Mouse (Mus musculus) myocyte (in vitro differentiated cells): ENCODE measurements around the gene Plxnc1. TPM values are rescaled to one million over a fixed set of nuclear protein-coding genes. Genes with fewer than 3 reads are reported as not detected.

Experiments
- H3K27me3 ChIP-seq: one replicate; pipeline ENCODE4 v1.6.1; 2011; ENCODE audit not compliant: control insufficient read depth, insufficient read depth, insufficient read length
- H3K36me3 ChIP-seq: one replicate; pipeline ENCODE4 v1.6.1; 2011; ENCODE audit not compliant: control insufficient read depth, insufficient read depth
- H3K4me2 ChIP-seq: one replicate; pipeline ENCODE4 v1.6.1; 2011; ENCODE audit warnings: low read depth, control low read depth
- H3K4me3 ChIP-seq: one replicate; pipeline ENCODE4 v1.5.1; 2011; ENCODE audit warnings: mild to moderate bottlenecking, control low read depth, moderate library complexity
- H3K79me2 ChIP-seq: one replicate; pipeline ENCODE4 v1.6.1; 2011; ENCODE audit not compliant: control insufficient read depth, insufficient read depth
- H3ac ChIP-seq: one replicate; pipeline ENCODE4 v1.6.1; 2011; ENCODE audit not compliant: control insufficient read depth, insufficient read length
- CEBPB ChIP-seq: IDR thresholded peaks from 2 replicates; pipeline ENCODE4 v1.6.1; 2011; ENCODE audit warnings: mild to moderate bottlenecking, moderate library complexity; ENCODE audit not compliant: poor library complexity, insufficient read depth, severe bottlenecking
- E2F4 ChIP-seq: IDR thresholded peaks from one replicate; pipeline ENCODE4 v1.6.1; 2011; ENCODE audit warnings: mild to moderate bottlenecking, control low read depth, moderate library complexity; ENCODE audit not compliant: insufficient read depth
- MAX ChIP-seq: IDR thresholded peaks from one replicate; pipeline ENCODE4 v1.6.1; 2011; ENCODE audit warnings: low read depth, mild to moderate bottlenecking, control low read depth
- MYOD1 ChIP-seq, 3 experiments: IDR thresholded peaks; one replicate each; pipeline ENCODE4 v1.6.1; 2011; ENCODE audit warnings: control low read depth in 2 of 3, low read depth in 2 of 3, mild to moderate bottlenecking in 2 of 3, moderate library complexity in 1 of 3; ENCODE audit not compliant: insufficient read length in 2 of 3, control insufficient read depth in 1 of 3
- MYOG ChIP-seq, 3 experiments: IDR thresholded peaks; one replicate each; pipeline ENCODE4 v1.6.1; 2011; ENCODE audit warnings: control low read depth in 2 of 3, low read depth in 2 of 3, mild to moderate bottlenecking in 2 of 3; ENCODE audit not compliant: insufficient read length in 2 of 3, control insufficient read depth in 1 of 3, insufficient read depth in 1 of 3
- POLR2A ChIP-seq: IDR thresholded peaks from one replicate; pipeline ENCODE4 v1.6.1; 2011; ENCODE audit warnings: low read depth, mild to moderate bottlenecking, control low read depth, moderate library complexity; ENCODE audit not compliant: insufficient read length
- POLR2AphosphoS2 ChIP-seq: IDR thresholded peaks from one replicate; pipeline ENCODE4 v1.6.1; 2011; ENCODE audit warnings: low read depth, control low read depth; ENCODE audit not compliant: insufficient read length
- REST ChIP-seq: IDR thresholded peaks from one replicate; pipeline ENCODE4 v1.6.1; 2011; ENCODE audit warnings: mild to moderate bottlenecking, control low read depth, moderate library complexity; ENCODE audit not compliant: insufficient read depth, insufficient read length
- SRF ChIP-seq: IDR thresholded peaks from one replicate; pipeline ENCODE4 v1.6.1; 2011; ENCODE audit warnings: low read depth; ENCODE audit not compliant: control insufficient read depth, insufficient read length
- TCF12 ChIP-seq: IDR thresholded peaks from one replicate; pipeline ENCODE4 v1.6.1; 2011; ENCODE audit warnings: mild to moderate bottlenecking, control low read depth; ENCODE audit not compliant: poor library complexity, insufficient read depth, severe bottlenecking
- TCF3 ChIP-seq: IDR thresholded peaks from one replicate; pipeline ENCODE4 v1.6.1; 2011; ENCODE audit warnings: low read depth, control low read depth; ENCODE audit not compliant: insufficient read length
- USF1 ChIP-seq: IDR thresholded peaks from one replicate; pipeline ENCODE4 v1.6.1; 2011; ENCODE audit warnings: low read depth, mild to moderate bottlenecking, control low read depth, moderate library complexity
- polyA plus RNA-seq: library from polyadenylated mRNA; unstranded; fragments of >200 nt; fragmentation: generic; extraction: Trizol; gene quantifications from one replicate; pipeline ENCODE4 v1.2.1, GENCODE M21; 2012; ENCODE audit warnings: missing spikeins

The Plxnc1 gene
- polyA plus RNA-seq, 1 experiment = not detected

GRCm38 (mm10) chr10:94943846-94944690 lies 567 bp downstream of the Plxnc1 start:
- TF ChIP-seq MAX (no peak), MYOG (IDR thresholded peaks at IDR 0.05; ENCODE audit: control insufficient read depth in 1 of 3, insufficient read depth in 1 of 3, insufficient read length in 2 of 3, low read depth in 2 of 3) (peak in 1 of 3 experiments; percentile 33), CEBPB (no peak), MYOD1 (IDR thresholded peaks at IDR 0.05; ENCODE audit: control insufficient read depth in 1 of 3, insufficient read length in 2 of 3, low read depth in 2 of 3) (peak in 1 of 3 experiments; percentile 14), POLR2AphosphoS2 (no peak), USF1 (no peak)

GRCm38 (mm10) chr10:94943401-94943845 lies 1.2 kb downstream of the Plxnc1 start:
- Histone ChIP-seq H3K27me3 (peaks cover 58% of the 10 kb centered on the region), H3K79me2 (no peaks in the 10 kb centered on the region), H3K4me3 (no peak overlapping the region), H3K4me2 (no peak overlapping the region), H3ac (no peak overlapping the region), H3K36me3 (no peaks in the 10 kb centered on the region)
- TF ChIP-seq SRF (no peak), TCF12 (no peak), TCF3 (no peak), USF1 (no peak), CEBPB (no peak), MYOG (IDR thresholded peaks at IDR 0.05; ENCODE audit: control insufficient read depth in 1 of 3, insufficient read depth in 1 of 3, insufficient read length in 2 of 3, low read depth in 2 of 3) (no peak), E2F4 (no peak)

More at GRCm38 (mm10) chr10:94943846-94944690, 567 bp downstream of the Plxnc1 start:
- H3K36me3 ChIP-seq = no peaks in the 10 kb centered on the region
- H3ac ChIP-seq = peak overlapping the region; percentile 1
- H3K4me2 ChIP-seq = peak overlapping the region; percentile 6
- peaks cover 53% of the 10 kb centered on the region for H3K27me3 ChIP-seq
- no peak overlapping the region for H3K4me3 ChIP-seq
- H3K79me2 ChIP-seq = no peaks in the 10 kb centered on the region

DNA sequence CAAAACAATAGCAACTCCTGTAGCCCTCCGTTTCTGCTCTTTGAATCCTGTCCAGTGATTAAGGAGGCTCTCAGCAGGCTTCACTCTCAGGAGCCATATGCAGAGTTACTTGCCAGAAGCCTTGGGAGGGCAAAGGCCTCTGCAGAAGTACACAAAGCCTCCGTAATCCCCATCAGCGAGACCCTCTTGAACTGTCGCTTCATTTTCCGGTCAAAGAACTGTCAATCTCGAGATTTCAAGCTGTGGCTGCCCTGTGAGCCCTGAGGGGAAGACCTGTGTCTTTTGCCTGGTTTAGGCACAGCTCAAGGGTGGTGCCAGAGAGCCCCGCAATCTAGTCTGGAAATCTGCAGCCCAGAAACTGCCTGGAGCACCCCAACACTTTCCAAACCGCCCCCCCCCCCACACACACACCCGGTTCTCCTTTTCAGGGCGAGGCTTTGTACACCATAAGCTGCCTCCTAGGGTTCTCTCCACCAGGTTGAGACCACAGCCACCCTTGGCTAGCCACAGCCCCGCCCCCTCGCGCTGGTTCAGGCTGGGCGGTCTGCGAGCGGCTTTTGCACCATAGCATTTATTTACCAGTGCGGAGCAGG lies 2.1 kb downstream of the Plxnc1 start:
- Histone ChIP-seq H3ac (no peak overlapping the region), H3K4me3 (no peak overlapping the region), H3K27me3 (peaks cover 58% of the 10 kb centered on the region), H3K36me3 (no peaks in the 10 kb centered on the region), H3K4me2 (no peak overlapping the region), H3K79me2 (no peaks in the 10 kb centered on the region)
- TF ChIP-seq POLR2A (no peak), MYOD1 (IDR thresholded peaks at IDR 0.05; ENCODE audit: control insufficient read depth in 1 of 3, insufficient read length in 2 of 3, low read depth in 2 of 3) (no peak), TCF12 (no peak), CEBPB (no peak), MAX (no peak), USF1 (no peak), MYOG (IDR thresholded peaks at IDR 0.05; ENCODE audit: control insufficient read depth in 1 of 3, insufficient read depth in 1 of 3, insufficient read length in 2 of 3, low read depth in 2 of 3) (no peak), SRF (no peak), E2F4 (no peak), POLR2AphosphoS2 (no peak), TCF3 (no peak), REST (no peak)

DNA sequence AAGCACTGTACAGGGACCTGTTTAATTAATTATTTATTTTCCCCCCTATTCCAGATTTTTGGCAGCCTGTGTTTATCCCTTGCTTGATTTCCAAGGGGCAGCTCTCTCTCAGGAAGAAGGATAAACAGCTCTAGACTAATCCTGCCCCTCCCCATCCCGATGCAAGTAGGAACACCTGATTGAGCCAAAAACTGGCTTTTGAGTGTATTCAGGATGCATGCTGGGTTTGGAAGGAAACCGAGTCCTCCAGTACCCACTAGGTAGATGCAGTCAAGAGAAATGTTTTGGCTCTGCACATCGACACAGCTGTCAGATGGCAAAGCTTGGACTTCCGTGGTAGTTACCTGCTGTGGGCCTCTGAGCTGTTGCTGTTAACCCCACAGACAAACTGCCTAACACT lies 3.1 kb downstream of the Plxnc1 start:
- peaks cover 58% of the 10 kb centered on the region for H3K27me3 ChIP-seq
- no peaks in the 10 kb centered on the region for H3K36me3 ChIP-seq
- H3K4me2 ChIP-seq = no peak overlapping the region
- H3ac ChIP-seq = no peak overlapping the region
- no peaks in the 10 kb centered on the region for H3K79me2 ChIP-seq
- no peak for TF ChIP-seq CEBPB
- no peak for TF ChIP-seq MYOD1 (IDR thresholded peaks at IDR 0.05; ENCODE audit: control insufficient read depth in 1 of 3, insufficient read length in 2 of 3, low read depth in 2 of 3)
- TF ChIP-seq SRF = no peak
- TF ChIP-seq TCF12 = no peak
- TF ChIP-seq POLR2A = no peak
- TF ChIP-seq E2F4 = no peak
- TF ChIP-seq TCF3 = no peak
- H3K4me3 ChIP-seq = no peak overlapping the region

- Histone ChIP-seq H3K27me3 (peaks cover 53% of the 10 kb centered on the region), H3K36me3 (no peaks in the 10 kb centered on the region), H3ac (no peak overlapping the region), H3K4me3 (no peak overlapping the region), H3K4me2 (no peak overlapping the region), H3K79me2 (no peaks in the 10 kb centered on the region)
- TF ChIP-seq POLR2AphosphoS2 (no peak), MYOD1 (IDR thresholded peaks at IDR 0.05; ENCODE audit: control insufficient read depth in 1 of 3, insufficient read length in 2 of 3, low read depth in 2 of 3) (no peak), USF1 (no peak), POLR2A (no peak), TCF3 (no peak), MYOG (IDR thresholded peaks at IDR 0.05; ENCODE audit: control insufficient read depth in 1 of 3, insufficient read depth in 1 of 3, insufficient read length in 2 of 3, low read depth in 2 of 3) (no peak), REST (no peak), SRF (no peak), E2F4 (no peak), TCF12 (no peak)
These were observed 3.8 kb downstream of the Plxnc1 start for GRCm38 (mm10) chr10:94940786-94941185.
